Mouse (Mus musculus) thymus, postnatal 0 days (tissue): ENCODE results near the gene Sqstm1. TPM values are rescaled to one million over a fixed set of nuclear protein-coding genes. Genes with fewer than 3 reads are reported as not detected.
"Not testable (repeated sequence)": the region's sequence is repeated elsewhere in the genome, so short reads cannot be mapped to it uniquely, and the experiment has no call there.

Source experiments
- DNase-seq: peaks from one replicate; pipeline ENCODE4 v3.0.0-alpha.2; 2015; ENCODE audit warnings: low spot score
- microRNA-seq: library from miRNA; unstranded; fragments of <30 nt; microRNA quantifications from one replicate; pipeline ENCODE4, GENCODE M21; 2016; ENCODE audit warnings: borderline number of aligned reads
- polyA plus RNA-seq: library from polyadenylated mRNA; unstranded; fragments of >200 nt; fragmentation: Nextera tagmentation; extraction: Ambion mirVana; gene quantifications from 2 replicates; pipeline ENCODE4 v1.2.1, GENCODE M21; 2015

Gene Sqstm1
- polyA plus RNA-seq, 1 experiment from 2014 or later: 233 TPM

- no peak for DNase-seq
Observed at GRCm38 (mm10) chr11:50177111-50177510, 33.5 kb downstream of the Sqstm1 start.

DNA sequence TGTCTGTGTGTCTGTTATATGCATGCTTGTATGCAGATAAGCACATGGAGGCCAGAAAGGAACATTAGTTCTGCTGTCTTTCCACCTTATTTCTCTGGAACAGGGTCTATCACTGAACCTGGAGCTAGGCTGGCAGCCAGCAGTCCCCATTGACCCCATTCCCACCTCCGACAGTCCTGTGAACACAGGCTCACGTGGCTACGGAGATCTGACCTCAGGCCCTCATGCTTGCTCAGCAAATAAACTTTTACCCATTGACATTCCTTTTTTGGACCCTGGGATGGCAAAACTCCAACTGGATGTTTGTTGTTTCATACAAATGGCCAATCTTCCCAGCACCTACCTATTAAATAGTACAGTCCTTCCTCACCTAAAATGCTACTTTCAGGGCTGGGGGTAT, 34.3 kb downstream of the Sqstm1 start:
- no peak for DNase-seq

GRCm38 (mm10) chr11:50174730-50175187, 35.9 kb downstream of the Sqstm1 start:
- DNase-seq: peak; percentile 96

- DNase-seq: not testable (repeated sequence)
Observed at GRCm38 (mm10) chr11:50174111-50174729, 36.4 kb downstream of the Sqstm1 start, which contains the start of gene Mrnip. Mrnip (plus strand) TSS chr11:50174444.

DNA sequence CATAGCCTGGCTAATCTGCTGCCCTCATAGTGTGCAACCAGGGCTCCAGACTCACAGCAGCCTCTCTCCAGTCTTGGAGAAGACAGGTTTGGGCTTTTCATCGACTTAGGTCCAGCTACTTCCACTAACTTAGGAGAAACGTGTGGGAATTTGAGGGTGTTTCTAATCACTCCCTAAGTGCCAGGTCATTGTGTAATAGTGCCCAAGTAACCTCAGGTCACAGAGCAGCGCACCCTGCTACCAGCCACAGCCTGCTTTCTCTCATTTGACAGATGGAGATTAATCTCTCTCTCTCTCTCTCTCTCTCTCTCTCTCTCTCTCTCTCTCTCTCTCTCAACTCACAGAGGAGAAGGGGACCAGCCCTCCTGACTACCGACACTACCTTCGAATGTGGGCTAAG, 42.3 kb downstream of the Sqstm1 start:
- DNase-seq: no peak

DNA sequence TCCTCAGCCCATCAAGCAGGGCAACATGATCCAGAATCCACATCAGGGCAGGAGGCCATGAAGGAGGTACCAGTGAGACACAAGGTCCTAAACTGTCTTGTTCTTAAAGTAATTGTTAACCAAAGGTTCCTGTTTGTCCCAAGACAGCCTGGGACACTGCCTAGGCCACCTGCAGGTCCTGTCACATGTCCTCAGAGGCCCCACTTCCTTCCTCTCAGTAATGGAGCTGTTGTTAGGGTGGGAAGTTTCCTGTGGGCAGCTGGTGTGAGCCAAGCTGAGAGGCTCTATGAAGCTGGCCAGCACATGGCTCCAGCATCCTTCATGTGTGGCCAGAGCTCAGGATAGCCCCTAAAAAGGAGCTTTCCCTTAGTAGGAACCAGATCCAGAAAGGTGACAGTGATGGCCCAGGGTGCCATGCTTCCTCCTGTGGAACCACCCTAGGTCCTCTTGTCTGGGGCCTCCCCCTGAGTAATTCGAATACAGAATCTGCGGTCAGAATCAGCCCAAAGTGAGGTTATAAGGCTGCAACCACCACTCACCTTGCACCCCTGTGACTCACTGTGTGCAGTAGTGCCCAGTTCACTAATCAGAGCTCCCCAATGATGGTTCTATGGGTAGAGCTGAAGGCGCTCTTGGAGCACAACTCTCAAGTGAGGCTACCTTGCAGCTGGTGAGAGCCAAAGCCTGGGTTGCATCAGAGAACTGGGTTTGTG, 48.1 kb downstream of the Sqstm1 start:
- DNase-seq: no peak

GRCm38 (mm10) chr11:50161578-50162304, 48.9 kb downstream of the Sqstm1 start:
- peak; percentile 74 for DNase-seq

DNA sequence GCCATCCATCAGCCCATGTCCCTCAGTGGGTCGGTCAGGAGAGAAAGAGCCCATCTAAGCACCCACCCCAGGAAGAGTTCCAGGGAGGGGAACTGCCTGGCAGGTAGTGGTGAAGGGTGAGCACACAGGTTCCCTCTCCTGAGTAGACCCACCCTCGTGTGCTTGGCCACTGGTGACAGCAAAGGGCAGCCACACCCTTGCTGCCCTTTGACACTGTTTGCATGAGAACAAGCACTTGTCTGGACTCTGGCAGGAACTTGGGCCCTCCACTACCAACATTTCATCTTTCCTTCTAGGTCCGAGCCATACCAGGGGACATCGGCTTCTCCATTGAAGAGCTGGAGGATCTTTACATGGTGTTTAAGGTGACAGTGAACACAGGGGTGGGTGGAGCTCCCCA, 51.3 kb downstream of the Sqstm1 start:
- no peak for DNase-seq

- DNase-seq: no peak
Observed at GRCm38 (mm10) chr11:50158346-50158745, 52.3 kb downstream of the Sqstm1 start.

DNA sequence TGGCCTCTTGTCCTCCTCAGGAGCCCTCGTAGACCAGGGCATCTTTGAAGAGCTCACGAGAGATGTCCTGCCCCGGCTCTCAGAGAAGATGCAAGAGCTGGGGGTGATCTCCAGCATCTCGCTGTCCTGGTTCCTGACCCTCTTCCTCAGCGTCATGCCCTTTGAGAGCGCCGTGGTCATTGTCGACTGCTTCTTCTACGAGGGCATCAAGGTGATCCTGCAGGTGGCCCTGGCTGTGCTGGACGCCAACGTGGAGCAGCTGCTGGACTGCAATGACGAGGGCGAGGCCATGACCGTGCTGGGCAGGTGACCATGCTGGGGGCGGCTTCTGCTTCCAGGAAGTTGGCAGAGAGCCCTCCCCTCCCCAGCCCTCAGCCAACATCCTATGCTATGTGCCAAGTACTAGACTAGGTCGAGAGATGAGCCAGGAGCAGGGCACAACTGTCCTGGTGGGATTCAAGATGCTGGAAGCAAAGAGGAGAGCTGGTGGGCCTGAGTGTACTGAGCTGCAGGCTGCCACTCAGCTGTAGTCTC, 53.8 kb downstream of the Sqstm1 start:
- DNase-seq: no peak

DNA sequence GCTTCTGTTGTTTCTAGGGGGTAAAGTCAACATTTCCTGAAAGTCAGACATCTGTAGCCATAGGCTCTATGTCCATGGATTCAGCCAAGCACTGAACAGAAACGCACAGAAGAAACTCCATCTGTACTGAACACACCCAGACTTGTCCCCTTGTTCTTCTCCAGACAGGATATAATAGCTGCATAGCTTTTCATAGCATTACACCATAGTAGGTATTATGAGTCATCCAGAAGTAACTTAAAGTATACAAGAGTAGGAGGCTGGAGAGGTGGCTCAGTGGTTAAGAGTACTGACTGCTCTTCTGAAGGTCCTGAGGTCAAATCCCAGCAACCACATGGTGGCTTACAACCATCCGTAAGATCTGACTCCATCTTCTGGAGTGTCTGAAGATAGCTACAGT, 54.8 kb downstream of the Sqstm1 start:
- no peak for DNase-seq

DNA sequence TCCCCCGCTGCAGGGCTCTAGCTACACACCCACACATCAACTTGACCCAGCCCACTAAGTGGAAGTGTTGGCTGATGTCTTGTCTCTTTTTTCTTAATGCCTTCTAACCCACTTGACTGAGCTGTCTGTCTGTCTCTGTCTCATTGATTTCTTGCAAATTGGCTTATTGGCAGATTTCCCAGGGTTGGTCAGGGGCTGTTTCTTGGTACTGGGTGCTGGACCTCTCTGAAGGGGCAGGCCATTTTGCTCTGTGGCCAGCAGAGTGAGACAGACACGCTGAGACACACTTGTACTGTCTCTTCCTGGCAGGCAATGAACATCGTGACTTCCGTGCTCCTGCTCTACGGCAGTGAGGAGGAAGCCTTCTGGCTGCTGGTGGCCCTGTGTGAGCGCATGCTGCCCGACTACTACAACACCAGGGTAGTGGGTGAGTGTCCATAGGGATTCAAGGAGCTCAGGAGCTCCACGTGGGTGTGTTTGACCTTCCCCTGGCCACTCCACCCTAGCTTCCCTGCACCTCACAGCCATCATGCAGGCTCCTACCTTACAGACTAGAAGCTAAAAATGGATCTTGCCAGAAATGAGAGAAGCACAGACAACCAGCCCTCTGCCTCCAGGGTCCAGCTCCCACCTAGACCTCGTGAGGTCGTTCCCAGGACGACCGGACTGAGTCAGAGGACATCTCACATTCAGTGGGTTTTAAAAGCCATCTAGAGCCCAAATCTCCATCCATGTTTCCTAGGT, 55.7 kb downstream of the Sqstm1 start:
- DNase-seq: no peak

DNA sequence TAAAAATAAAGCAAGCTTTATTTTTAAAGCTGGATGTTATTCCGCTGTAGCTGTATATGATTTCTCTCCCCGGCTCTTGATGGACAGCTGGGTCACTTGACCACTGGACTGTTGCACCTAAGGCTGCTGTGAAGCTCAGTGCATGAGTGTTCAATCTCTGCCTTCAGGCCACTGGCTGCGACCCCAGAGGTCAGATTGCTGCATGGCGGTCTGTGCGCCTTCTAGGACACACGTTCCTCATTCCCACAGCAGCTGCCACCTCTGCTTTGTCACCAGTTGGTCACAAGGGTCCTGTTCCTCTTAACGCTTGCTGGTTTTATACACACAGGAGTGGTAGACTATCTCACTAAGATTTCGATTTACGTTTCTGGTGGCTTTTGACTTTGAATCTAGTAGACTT, 56.5 kb downstream of the Sqstm1 start:
- no peak for DNase-seq

GRCm38 (mm10) chr11:50151374-50151773, 59.3 kb downstream of the Sqstm1 start:
- no peak for DNase-seq

DNA sequence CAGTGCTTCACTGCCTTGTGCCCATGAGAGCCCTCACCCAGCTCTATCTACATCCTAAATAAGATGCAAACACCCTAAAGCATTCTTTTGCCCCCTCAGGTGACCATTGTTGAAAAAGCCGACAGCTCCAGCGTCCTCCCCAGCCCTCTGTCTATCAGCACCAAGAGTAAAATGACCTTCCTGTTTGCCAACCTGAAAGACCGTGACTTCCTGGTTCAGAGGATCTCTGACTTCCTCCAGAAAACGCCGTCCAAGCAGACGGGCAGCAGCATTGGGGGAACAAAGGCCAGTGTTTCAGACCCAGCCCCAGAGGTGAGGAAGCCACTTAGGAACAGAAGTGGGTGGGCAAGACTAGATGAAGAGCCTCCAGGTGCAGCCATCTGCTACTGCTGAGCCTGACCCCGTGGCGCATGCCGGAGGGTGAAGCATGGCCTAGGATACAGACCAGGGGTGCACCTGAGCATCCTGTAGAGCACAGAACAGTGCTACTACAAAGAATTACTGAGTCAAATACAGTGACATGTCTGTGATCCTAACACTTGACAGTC, 61.0 kb downstream of the Sqstm1 start:
- no peak for DNase-seq

Small RNA genes lying within 50 kb of the gene (microRNA-seq; reads per million reads assigned to microRNA genes)
- gene Mir6919: not detected

Other genes with a start within 250 kb of the Sqstm1 start
- 93.2 and 100 TPM in 2 replicates for gene Rnf130, start 185.5 kb downstream of the Sqstm1 start, polyA plus RNA-seq
- 25.5 and 27.7 TPM in 2 replicates for gene Tbc1d9b, start 79.4 kb downstream of the Sqstm1 start, polyA plus RNA-seq
- 13.1 and 15.3 TPM in 2 replicates for gene Mrnip, start 36.4 kb downstream of the Sqstm1 start, polyA plus RNA-seq
- 8.6 and 11.8 TPM in 2 replicates for gene Mgat4b, start 63 bp upstream of the Sqstm1 start, polyA plus RNA-seq
- 3.5 and 3.7 TPM in 2 replicates for gene Ltc4s, start 27.8 kb upstream of the Sqstm1 start, polyA plus RNA-seq
- gene Maml1, start 81.5 kb upstream of the Sqstm1 start, polyA plus RNA-seq: 4.7 and 5.3 TPM in 2 replicates
- 196 and 213 TPM in 2 replicates for gene Canx, start 114.8 kb upstream of the Sqstm1 start, polyA plus RNA-seq
- not detected in 2 replicates for gene Cby3, start 143.6 kb upstream of the Sqstm1 start, polyA plus RNA-seq
- 350 and 356 TPM in 2 replicates for gene Hnrnph1, start 166.2 kb upstream of the Sqstm1 start, polyA plus RNA-seq
- gene Rufy1, start 220.3 kb upstream of the Sqstm1 start, polyA plus RNA-seq: 13.0 and 13.6 TPM in 2 replicates